Mouse (Mus musculus) cerebellum, adult 2 months (tissue): ENCODE results near the gene Alpk3. TPM values are rescaled to one million over a fixed set of nuclear protein-coding genes. Genes with fewer than 3 reads are reported as not detected.

Experiments
- DNase-seq, 2 experiments: peaks; one replicate each; pipeline ENCODE4 v3.0.0; 2021
- H3K27ac ChIP-seq: fragments of 200-500 bp; 2 replicates; pipeline ENCODE4 v1.5.1; 2012; ENCODE audit warnings: low read length, control low read depth, inconsistent platforms; ENCODE audit not compliant: insufficient read depth
- H3K27me3 ChIP-seq: fragments of 200-500 bp; 2 replicates; pipeline ENCODE4 v1.6.1; 2012; ENCODE audit warnings: inconsistent platforms, mild to moderate bottlenecking, low read length, moderate library complexity; ENCODE audit not compliant: control insufficient read depth, insufficient read depth
- H3K4me1 ChIP-seq: fragments of 200-500 bp; 2 replicates; pipeline ENCODE4 v1.6.1; 2011; ENCODE audit warnings: low read length; ENCODE audit not compliant: control insufficient read depth, insufficient read depth
- H3K4me3 ChIP-seq: fragments of 200-500 bp; replicated peaks from 2 replicates; pipeline ENCODE3; 2011; ENCODE audit warnings: mild to moderate bottlenecking, low read depth, low read length, control low read depth; ENCODE audit not compliant: insufficient read depth
- CTCF ChIP-seq: fragments of 200-500 bp; IDR thresholded peaks from 2 replicates; pipeline ENCODE4 v1.5.1; 2011; ENCODE audit warnings: low read depth, mild to moderate bottlenecking, control low read depth, low read length, moderate library complexity, borderline replicate concordance; ENCODE audit not compliant: insufficient read depth
- POLR2A ChIP-seq: fragments of 200-500 bp; IDR thresholded peaks from 2 replicates; pipeline ENCODE4 v1.6.1; 2011; ENCODE audit warnings: low read length, control low read depth, borderline replicate concordance; ENCODE audit not compliant: insufficient read depth
- WGBS: fragments of 180-500 bp; shearing (Covaris S2); methylation state at CpG from one replicate; pipeline ENCODE4 v1.1.7; 2018; 5-methylcytosine and 5-hydroxymethylcytosine counted together
- polyA plus RNA-seq: library from polyadenylated mRNA; depleted of rRNA; stranded (reverse); fragments of >200 nt; gene quantifications from 2 replicates; pipeline ENCODE4 v1.2.3, GENCODE M21; 2012

Gene Alpk3
- polyA plus RNA-seq, 1 experiment: 0.15 TPM

GRCm38 (mm10) chr7:81039711-81040110, 17.7 kb upstream of the Alpk3 start:
- TF ChIP-seq POLR2A: no peak
- TF ChIP-seq CTCF: no peak
- no peak overlapping the region for H3K4me3 ChIP-seq
- no peak overlapping the region for H3K27ac ChIP-seq
- no peaks in the 10 kb centered on the region for H3K27me3 ChIP-seq
- no peak for DNase-seq
- WGBS: 95% methylated on average over 2 of the region's 2 CpGs
- no peaks in the 10 kb centered on the region for H3K4me1 ChIP-seq

GRCm38 (mm10) chr7:81043023-81043620, 14.3 kb upstream of the Alpk3 start:
- Histone ChIP-seq H3K4me1 (no peaks in the 10 kb centered on the region), H3K27ac (no peak overlapping the region), H3K27me3 (no peaks in the 10 kb centered on the region), H3K4me3 (no peak overlapping the region)
- 61% methylated on average over 5 of the region's 5 CpGs for WGBS
- peak in 1 of 2 experiments; percentile 32 for DNase-seq
- TF ChIP-seq CTCF (no peak), POLR2A (no peak)

DNA sequence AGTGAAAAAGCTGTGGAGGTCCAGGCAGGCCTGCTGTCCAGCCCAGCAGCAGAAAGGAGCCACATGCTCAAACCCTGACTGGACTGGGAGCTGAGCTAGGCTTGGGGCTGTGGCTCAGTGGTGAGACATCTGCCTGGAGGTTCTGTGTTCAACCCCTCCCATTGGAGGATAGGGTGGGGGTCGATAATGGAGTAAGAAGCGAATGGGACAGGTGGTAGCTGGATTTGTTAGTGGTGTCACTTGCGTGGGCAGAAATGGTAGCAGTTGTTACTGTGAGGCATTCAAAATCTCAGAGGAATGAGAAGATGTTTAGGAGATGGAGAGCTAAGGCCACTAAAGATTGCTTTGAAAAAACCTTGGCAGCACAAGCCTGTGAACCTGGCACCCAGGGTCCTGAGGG, 9.6 kb upstream of the Alpk3 start:
- no peak for DNase-seq
- 78% methylated on average over 3 of the region's 3 CpGs for WGBS
- H3K27ac ChIP-seq: no peak overlapping the region
- TF ChIP-seq POLR2A: no peak
- no peak for TF ChIP-seq CTCF
- no peaks in the 10 kb centered on the region for H3K4me1 ChIP-seq
- H3K27me3 ChIP-seq: no peaks in the 10 kb centered on the region; the same call in 1 of the 2 replicates
- no peak overlapping the region for H3K4me3 ChIP-seq

DNA sequence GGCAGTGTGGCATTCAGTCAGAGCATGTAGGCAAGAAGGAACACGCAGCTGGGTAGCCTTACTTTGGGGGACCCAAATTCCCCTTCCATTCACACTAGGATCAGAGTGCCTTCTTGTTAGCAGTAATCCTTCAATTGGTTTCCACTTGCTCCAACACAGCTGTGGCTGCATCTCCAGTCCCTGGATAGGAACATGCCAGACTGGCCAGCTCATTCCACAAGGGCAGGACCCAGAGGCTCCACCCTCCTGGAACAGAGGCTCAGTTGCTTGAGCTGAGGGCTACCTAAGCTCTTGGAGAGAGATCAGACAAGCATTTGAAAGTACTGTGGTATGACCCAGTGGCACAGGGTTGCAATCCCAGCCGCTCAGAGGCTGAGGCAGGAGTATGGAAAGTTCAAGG, 8.9 kb upstream of the Alpk3 start:
- H3K27ac ChIP-seq: no peak overlapping the region
- no peaks in the 10 kb centered on the region for H3K4me1 ChIP-seq
- DNase-seq: no peak
- no peak overlapping the region for H3K4me3 ChIP-seq
- TF ChIP-seq CTCF: no peak
- no peak for TF ChIP-seq POLR2A
- 82% methylated on average over 2 of the region's 2 CpGs for WGBS
- H3K27me3 ChIP-seq: no peaks in the 10 kb centered on the region; the same call in 1 of the 2 replicates

GRCm38 (mm10) chr7:81049966-81050365, 7.4 kb upstream of the Alpk3 start:
- WGBS: 49% methylated on average over 5 of the region's 5 CpGs
- H3K4me1 ChIP-seq: no peaks in the 10 kb centered on the region
- no peak for TF ChIP-seq POLR2A
- TF ChIP-seq CTCF: no peak
- H3K4me3 ChIP-seq: no peak overlapping the region
- no peaks in the 10 kb centered on the region; the same call in 1 of the 2 replicates for H3K27me3 ChIP-seq
- DNase-seq: no peak
- H3K27ac ChIP-seq: no peak overlapping the region

DNA sequence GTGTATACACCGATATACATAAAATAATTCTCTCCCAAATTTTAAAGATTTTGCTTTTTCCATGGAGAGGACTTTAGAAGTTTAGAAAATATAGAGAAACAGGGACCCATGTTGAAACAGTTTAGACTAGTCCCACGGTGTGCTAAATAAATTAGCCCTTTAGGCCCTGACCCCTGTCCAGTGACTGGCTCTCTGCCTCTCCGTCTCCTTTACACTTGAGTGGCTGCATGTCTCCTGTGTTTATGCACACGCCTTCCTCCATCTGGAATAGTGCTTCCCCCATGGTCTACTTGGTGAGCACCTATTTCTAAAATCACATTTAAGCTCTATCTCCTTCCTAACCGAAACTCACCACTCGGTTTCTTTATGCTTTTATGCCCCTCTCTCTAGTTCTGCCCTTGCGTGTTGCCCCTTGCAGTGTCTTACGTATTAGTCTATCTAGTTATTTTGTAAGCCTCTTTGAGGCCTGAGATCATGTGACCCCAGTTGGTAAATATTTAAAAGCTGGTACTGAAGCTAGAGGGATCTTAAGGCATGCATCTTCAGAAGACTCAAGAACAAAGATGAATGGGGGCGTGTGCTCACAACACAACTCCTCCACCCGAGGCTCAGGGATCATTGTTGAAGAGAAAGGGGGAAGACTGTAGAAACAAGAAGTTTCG, 1.6 kb upstream of the Alpk3 start:
- no peak for TF ChIP-seq POLR2A
- no peak for DNase-seq
- no peaks in the 10 kb centered on the region for H3K4me1 ChIP-seq
- WGBS: 77% methylated on average over 11 of the region's 11 CpGs
- no peak overlapping the region for H3K4me3 ChIP-seq
- H3K27ac ChIP-seq: no peak overlapping the region
- no peaks in the 10 kb centered on the region for H3K27me3 ChIP-seq

DNA sequence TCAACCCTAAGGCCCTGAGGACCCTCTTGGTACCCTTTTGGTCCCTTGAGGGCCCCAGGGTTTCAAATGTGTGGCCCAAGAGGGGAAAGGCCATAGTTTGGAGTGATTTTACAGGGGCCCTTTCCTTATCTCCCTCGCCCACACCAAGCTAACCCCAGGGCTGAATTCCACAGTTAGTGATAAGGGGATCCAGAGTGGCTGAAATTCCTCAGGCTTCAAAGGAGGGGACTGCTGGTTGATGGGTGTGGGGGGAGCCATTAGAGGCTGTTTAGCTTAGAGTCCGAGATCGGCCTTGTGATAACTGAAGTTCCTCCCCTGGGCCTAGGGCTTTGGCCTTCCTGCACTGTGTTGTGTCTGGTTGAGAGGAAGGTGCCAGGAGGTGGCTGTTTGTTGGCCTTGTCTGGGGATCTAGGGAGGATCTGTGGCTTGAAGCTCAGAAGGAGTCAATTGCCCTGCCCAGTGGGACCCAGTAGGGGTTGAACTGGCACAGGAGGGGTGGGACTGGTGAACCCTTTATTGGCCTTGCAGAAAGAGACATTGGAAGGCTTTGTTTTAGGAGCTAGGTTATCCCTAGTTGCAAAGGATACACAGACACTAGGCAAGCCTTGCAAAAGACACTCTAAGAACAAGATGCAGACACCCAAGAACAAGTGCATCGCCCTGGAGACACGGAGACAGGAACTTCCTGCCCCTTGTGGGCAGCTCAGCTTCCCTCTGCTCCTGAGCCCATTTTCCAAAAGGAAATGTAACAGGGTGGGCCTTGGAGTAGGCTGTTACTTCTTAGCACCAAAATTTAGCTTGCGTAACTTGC, 706 bp downstream of the Alpk3 start:
- TF ChIP-seq POLR2A (no peak), CTCF (no peak)
- Histone ChIP-seq H3K4me3 (no peak overlapping the region), H3K27ac (no peak overlapping the region), H3K4me1 (no peaks in the 10 kb centered on the region), H3K27me3 (no peaks in the 10 kb centered on the region)
- WGBS: 81% methylated on average over 6 of the region's 6 CpGs
- no peak for DNase-seq

DNA sequence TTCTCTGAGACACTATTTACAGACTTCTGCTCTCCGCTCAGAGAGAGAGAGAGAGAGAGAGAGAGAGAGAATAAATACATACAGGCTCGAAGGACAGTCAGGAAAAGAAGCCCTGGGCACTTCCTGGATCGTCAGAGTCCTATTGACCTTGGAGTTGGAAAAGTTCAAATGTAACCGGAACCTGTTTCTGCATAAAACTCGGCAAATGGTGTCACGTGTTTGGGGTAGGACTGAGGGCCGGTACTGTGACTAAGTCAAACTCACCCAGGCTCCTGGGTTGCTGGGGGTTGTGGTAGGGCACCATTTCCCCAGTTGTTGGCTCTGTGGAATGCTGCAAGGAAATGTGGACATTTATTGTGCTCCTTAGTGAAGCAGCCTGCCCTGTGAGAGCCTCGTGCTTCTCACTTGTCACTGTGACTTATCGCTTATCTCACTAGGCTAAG, 1.3 kb downstream of the Alpk3 start:
- TF ChIP-seq CTCF (no peak), POLR2A (no peak)
- H3K4me1 ChIP-seq: no peaks in the 10 kb centered on the region
- DNase-seq: no peak
- H3K27me3 ChIP-seq: no peaks in the 10 kb centered on the region
- H3K27ac ChIP-seq: no peak overlapping the region
- H3K4me3 ChIP-seq: no peak overlapping the region
- 80% methylated on average over 9 of the region's 9 CpGs for WGBS
